Mouse (Mus musculus) liver, embryonic 14.5 days (tissue): Measurements from ENCODE around the gene Olfr172.

Experiments used
- CTCF ChIP-seq: IDR thresholded peaks from 2 replicates; pipeline ENCODE4 v1.5.1; 2016; ENCODE audit warnings: antibody characterized with exemption, low read depth, control low read depth
- EP300 ChIP-seq: IDR thresholded peaks from 2 replicates; pipeline ENCODE4 v1.6.1; 2016; ENCODE audit warnings: antibody characterized with exemption, low read depth

DNA sequence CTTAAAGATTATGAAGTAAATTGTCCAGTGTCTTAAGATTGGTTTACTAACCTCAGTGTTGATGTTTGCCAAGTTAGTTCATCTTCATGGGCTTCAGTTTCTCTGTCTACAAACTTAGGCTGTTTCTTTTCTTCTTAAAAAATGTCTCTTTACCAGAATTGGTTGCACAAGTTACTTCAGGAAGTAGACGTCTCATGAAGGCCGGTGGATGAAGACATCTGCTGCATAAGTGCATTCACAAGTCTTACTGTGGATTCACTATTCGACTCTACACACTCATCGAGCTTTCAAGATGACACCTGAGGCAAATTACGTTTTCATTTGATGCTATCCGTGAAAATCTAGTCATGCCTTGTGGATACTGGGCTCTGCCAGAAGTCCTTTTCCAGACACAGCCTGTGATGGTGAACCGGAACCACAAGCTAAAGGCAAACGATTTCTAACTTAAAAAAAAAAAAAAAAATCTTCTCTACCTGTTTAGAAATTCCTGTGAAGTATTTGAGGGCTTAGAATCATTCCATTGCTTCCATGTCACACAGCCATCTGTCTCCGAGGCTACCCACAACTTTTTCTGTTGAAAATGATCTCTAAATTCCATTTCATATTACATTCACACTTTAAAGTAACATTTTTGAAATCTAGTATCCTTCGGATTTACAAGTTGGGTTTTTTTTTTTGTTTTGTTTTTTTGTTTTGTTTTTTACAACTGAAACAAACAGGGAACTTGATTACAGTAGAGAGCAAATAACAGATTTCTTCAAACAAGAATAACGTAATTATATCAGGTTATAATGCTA, 36.1 kb downstream of the Olfr172 start:
- TF ChIP-seq CTCF (no peak), EP300 (no peak)
